In genomic region chr5:36960501-36960900, GRCm38 (mm10) we compare ENCODE assay signal across 10 mouse cellular contexts. TPM values are rescaled to one million over a fixed set of nuclear protein-coding genes. Genes with fewer than 3 reads are reported as not detected.
DNase-seq lines count a peak whose midpoint lies in the region; ATAC-seq lines count a peak whose summit lies in the region.
"Had no signal": no experiment of that assay in that cellular context is flagged by ENCODE, and none has a peak within 500 bp of the region (broad histone marks: within the 10 kb centered on the region; RNA-seq: fewer than 3 reads in every experiment).

No protein-coding gene starts in this region.

- intact Hi-C loops in left cerebral cortex, postnatal 25 days (cut with DNase I) = no loop called here

- no peak for DNase-seq in frontal cortex, postnatal 25 days (ENCODE audit: low spot score in 2 of 2)
- DNase-seq in right cerebral cortex, adult 2 months (ENCODE audit: low spot score in 2 of 2) = peak; percentile 65 to 73
- DNase-seq in right cerebral cortex, postnatal 14 days = no peak
- DNase-seq in left cerebral cortex, postnatal 25 days (ENCODE audit: low spot score in 2 of 2) = peak; percentile 53 to 82
- peak; percentile 73 for DNase-seq in telencephalon, adult 2 months (ENCODE audit: low read depth, low spot score)
- DNase-seq in adipocyte (ENCODE audit: low spot score) = no peak
- DNase-seq: adrenal gland, postnatal 25 days; lung, postnatal 4 days had no signal

- ATAC-seq in frontal cortex, adult (ENCODE audit: low TSS enrichment) = peak; percentile 60
- ATAC-seq in megakaryocyte-erythroid progenitor cell, adult 5-6 weeks (replicated peaks; ENCODE audit: low FRiP score, low TSS enrichment, poor library complexity, severe bottlenecking) = no peak

RNA-seq across cellular contexts. Expression of gene Wfs1, which starts 28.5 kb away (rescaled TPM):
- 100 to 1,000 TPM; 114 to 145 TPM for total RNA-seq in left cerebral cortex, postnatal 25 days (2021)
- total RNA-seq in megakaryocyte-erythroid progenitor cell, adult 5-6 weeks (2014; fragmentation: Nextera tagmentation) = 0.59 TPM in 1 of 2 replicates, not detected in the other
- total RNA-seq in megakaryocyte-erythroid progenitor cell, adult 5-6 weeks (2017) = not detected in 2 replicates

Comparison
In these comparisons a context has a peak if more than half of its experiments do, and no peak if none do; other contexts are left out.
1. DNase-seq: peak in right cerebral cortex, adult 2 months (2 of 2), left cerebral cortex, postnatal 25 days (2 of 2) and telencephalon, adult 2 months (single experiment); none in frontal cortex, postnatal 25 days (0 of 2), right cerebral cortex, postnatal 14 days (single experiment) and adipocyte (single experiment).
2. RNA of gene Wfs1, which starts 28.5 kb away (total RNA-seq): 114 to 145 TPM in left cerebral cortex, postnatal 25 days; 0.59 TPM in megakaryocyte-erythroid progenitor cell, adult 5-6 weeks; every median in the first group is over 10 times any median in the second.